Mouse (Mus musculus) lung, embryonic 15.5 days (tissue): ENCODE measurements around the gene Poc1b. TPM values are rescaled to one million over a fixed set of nuclear protein-coding genes. Genes with fewer than 3 reads are reported as not detected.

Experiments used
- ATAC-seq: fragments of 200-750 bp; cut with Nextera tagmentation; 2 replicates; pipeline ENCODE4 v1.8.0; 2017; ENCODE audit warnings: moderate number of reproducible peaks, borderline replicate concordance; ENCODE audit not compliant: low FRiP score, low TSS enrichment; ENCODE audit errors: extremely low read depth
- H3K27ac ChIP-seq: fragments of 300-500 bp; sonication (generic); 2 replicates; pipeline ENCODE4 v1.5.1; 2015; ENCODE audit warnings: moderate library complexity, mild to moderate bottlenecking, inconsistent platforms
- H3K27me3 ChIP-seq: fragments of 300-500 bp; sonication (generic); 2 replicates; pipeline ENCODE4 v1.6.1; 2015; ENCODE audit warnings: inconsistent platforms
- H3K36me3 ChIP-seq: fragments of 300-500 bp; sonication (generic); 2 replicates; pipeline ENCODE4 v1.6.1; 2015; ENCODE audit warnings: inconsistent platforms
- H3K4me1 ChIP-seq: fragments of 300-500 bp; sonication (generic); 2 replicates; pipeline ENCODE4 v1.6.1; 2015; ENCODE audit warnings: inconsistent platforms
- H3K4me2 ChIP-seq: fragments of 300-500 bp; sonication (generic); 2 replicates; pipeline ENCODE4 v1.6.1; 2015; ENCODE audit warnings: inconsistent platforms, mild to moderate bottlenecking, moderate library complexity
- H3K4me3 ChIP-seq: fragments of 300-500 bp; sonication (generic); 2 replicates; pipeline ENCODE4 v1.5.1; 2015; ENCODE audit warnings: mild to moderate bottlenecking, inconsistent platforms
- H3K9ac ChIP-seq: fragments of 300-500 bp; sonication (generic); 2 replicates; pipeline ENCODE4 v1.6.1; 2015; ENCODE audit warnings: inconsistent platforms
- H3K9me3 ChIP-seq: fragments of 300-500 bp; sonication (generic); 2 replicates; pipeline ENCODE4 v1.6.1; 2016; ENCODE audit warnings: inconsistent platforms
- WGBS: fragments of 180-500 bp; shearing (Covaris S2); methylation state at CpG from one replicate; pipeline ENCODE4 v1.1.7; 2015; 5-methylcytosine and 5-hydroxymethylcytosine counted together
- polyA plus RNA-seq: library from polyadenylated mRNA; unstranded; fragments of >200 nt; fragmentation: Nextera tagmentation; extraction: Ambion mirVana; gene quantifications from 2 replicates; pipeline ENCODE4 v1.2.1, GENCODE M21; 2015

Poc1b gene
- polyA plus RNA-seq, 1 experiment from 2014 or later = 19.1 TPM

DNA sequence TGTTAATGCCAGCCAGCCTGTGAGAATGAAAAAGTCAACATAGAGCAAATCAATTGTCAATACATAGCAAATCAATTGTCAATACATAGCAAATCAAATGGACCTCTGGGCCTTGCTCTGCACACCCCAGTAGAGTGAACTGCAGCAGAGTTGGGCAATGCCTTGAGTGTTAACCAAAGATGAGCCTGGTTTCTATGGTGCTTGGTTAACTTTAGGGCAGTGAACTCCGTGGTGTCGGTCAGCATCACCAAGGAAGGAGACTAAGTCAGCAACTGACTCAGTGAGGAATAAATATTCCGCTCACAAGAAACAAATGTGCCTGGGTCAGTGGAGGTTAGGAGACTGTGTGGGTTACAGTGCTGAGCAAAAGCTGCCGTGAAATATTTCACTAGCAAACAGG, 72.7 kb downstream of the Poc1b start:
- no peak overlapping the region for H3K4me3 ChIP-seq
- ATAC-seq = no peak
- WGBS = 85% methylated on average over 4 of the region's 4 CpGs

DNA sequence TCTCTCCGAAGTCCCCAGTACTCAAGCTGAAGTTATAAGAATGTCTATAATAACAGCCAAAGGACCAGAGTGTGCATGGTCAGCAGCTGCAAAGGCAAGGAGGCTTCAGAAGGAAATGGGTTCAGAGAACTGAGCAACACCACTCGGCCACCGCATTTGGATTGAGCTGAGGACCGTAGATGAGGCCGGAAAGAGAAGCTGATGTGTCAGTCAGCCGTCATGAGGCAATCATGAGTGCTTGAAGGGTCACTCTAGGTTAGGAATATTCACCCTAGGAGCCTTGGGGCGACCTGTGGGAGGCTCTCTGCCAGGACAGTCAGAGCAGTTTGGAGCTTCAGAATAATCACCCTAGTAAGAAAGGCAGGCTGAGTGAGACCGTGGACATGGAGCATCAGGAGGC, 74.7 kb downstream of the Poc1b start:
- H3K9ac ChIP-seq = no peak overlapping the region
- no peak overlapping the region for H3K4me3 ChIP-seq
- no peak overlapping the region for H3K4me2 ChIP-seq
- 0 out of 2 replicates have a peak, but pooled peaks cover 5% of the 10 kb centered on the region for H3K4me1 ChIP-seq
- no peaks in the 10 kb centered on the region for H3K9me3 ChIP-seq
- H3K27ac ChIP-seq = no peak overlapping the region
- no peaks in the 10 kb centered on the region for H3K36me3 ChIP-seq
- H3K27me3 ChIP-seq = no peaks in the 10 kb centered on the region
- no peak for ATAC-seq
- 86% methylated on average over 8 of the region's 8 CpGs for WGBS

More for the DNA sequence above, 72.7 kb downstream of the Poc1b start:
- no peaks in the 10 kb centered on the region for H3K36me3 ChIP-seq
- H3K4me1 ChIP-seq = 0 out of 2 replicates have a peak, but pooled peaks cover 5% of the 10 kb centered on the region
- no peaks in the 10 kb centered on the region for H3K9me3 ChIP-seq
- H3K4me2 ChIP-seq = no peak overlapping the region
- no peak overlapping the region for H3K27ac ChIP-seq
- no peaks in the 10 kb centered on the region for H3K27me3 ChIP-seq
- no peak overlapping the region for H3K9ac ChIP-seq

DNA sequence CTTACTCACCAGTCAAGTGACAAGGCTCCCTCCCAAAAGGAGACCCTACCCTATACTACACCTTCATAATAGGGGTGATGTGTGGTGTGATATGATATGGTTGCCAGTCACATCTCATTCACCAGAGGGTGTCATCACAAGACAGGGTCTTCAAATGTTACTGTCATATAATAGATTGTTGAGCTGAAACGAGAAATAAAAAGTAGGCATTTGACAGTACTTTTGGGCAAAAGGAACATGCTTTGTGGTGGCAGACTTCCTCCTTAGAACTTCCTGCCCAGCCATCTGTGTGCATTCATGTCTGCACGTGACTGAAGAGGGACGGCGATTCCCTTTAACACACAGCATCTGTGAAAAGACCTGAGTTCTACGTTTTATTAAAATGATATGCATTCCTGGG, 75.3 kb downstream of the Poc1b start:
- Histone ChIP-seq H3K36me3 (no peaks in the 10 kb centered on the region), H3K9ac (no peak overlapping the region), H3K4me3 (no peak overlapping the region), H3K27ac (no peak overlapping the region), H3K4me1 (0 out of 2 replicates have a peak, but pooled peaks cover 4% of the 10 kb centered on the region), H3K9me3 (no peaks in the 10 kb centered on the region), H3K27me3 (no peaks in the 10 kb centered on the region), H3K4me2 (no peak overlapping the region)
- ATAC-seq = no peak
- WGBS = 76% methylated on average over 5 of the region's 5 CpGs

DNA sequence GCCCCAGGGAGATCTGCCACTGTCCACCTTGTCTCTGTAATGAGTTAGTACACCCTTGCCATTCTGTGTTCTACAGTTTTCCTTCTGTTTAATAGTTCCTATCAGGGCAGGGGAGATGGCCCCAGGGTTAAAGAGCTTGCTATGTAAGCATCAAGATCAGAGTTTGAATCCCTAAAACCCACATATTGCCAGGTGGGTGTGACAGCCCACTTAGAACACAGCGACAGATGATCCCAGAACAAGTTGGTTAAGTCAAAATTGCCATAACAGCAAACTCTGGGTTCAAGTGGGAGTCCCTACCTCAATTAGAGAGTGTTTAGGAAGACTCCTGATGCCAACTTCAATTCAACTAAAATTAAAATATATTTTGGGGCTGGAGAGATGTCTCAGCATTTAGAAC, 81.3 kb downstream of the Poc1b start:
- no peaks in the 10 kb centered on the region for H3K4me1 ChIP-seq
- no peaks in the 10 kb centered on the region for H3K27me3 ChIP-seq
- H3K27ac ChIP-seq = no peak overlapping the region
- no peaks in the 10 kb centered on the region for H3K9me3 ChIP-seq
- no peaks in the 10 kb centered on the region for H3K36me3 ChIP-seq
- no peak overlapping the region for H3K4me2 ChIP-seq
- 84% methylated on average over 1 of the region's 1 CpGs for WGBS
- H3K4me3 ChIP-seq = no peak overlapping the region
- no peak overlapping the region for H3K9ac ChIP-seq
- ATAC-seq = no peak

DNA sequence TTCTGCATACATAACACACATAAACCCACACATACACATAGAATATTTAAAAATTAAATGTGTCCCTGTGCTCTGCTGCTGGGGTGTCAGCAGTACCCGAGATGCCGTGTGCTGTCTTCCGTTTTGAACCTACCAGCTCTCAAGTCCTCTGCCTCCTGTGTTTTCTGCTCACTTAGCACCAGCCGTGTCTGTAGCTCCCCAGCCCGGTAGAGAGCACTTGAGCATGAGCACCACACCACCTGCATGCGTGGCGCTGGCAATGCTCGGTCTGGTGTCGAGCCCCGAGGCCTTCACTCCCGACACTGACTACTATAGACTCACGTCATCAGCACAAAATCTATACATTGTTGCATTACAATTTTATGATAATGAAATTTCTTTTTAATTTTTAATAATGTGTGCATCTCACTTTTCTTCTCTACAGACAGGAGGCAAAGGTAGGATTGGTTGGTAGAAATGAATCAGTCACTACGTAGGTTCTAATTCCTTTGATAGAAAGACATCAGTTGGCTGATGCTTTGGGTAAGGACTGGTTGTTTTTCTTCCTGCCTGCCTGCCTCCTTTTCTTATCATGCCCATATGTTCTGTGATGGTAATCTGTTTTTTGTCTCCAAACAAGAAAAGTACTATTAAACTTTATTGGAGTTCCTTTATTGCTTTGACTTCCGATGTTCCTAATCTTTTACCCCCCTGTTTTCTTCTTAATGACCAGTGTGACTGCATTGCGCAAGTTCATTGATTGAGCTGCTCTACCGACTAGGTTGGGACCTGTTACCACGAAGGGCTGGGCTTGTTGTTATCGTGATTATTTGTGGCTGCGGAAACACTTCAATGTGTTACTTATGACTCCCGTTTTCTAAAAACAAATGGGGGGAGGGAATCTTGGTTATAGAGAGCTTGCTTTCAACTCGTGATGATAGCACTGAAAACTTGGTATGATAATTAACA, 82.1 kb downstream of the Poc1b start:
- Histone ChIP-seq H3K27me3 (no peaks in the 10 kb centered on the region), H3K4me2 (no peak overlapping the region), H3K9ac (no peak overlapping the region), H3K9me3 (no peaks in the 10 kb centered on the region), H3K27ac (no peak overlapping the region), H3K36me3 (no peaks in the 10 kb centered on the region), H3K4me1 (no peaks in the 10 kb centered on the region), H3K4me3 (no peak overlapping the region)
- 86% methylated on average over 21 of the region's 21 CpGs for WGBS
- no peak for ATAC-seq

DNA sequence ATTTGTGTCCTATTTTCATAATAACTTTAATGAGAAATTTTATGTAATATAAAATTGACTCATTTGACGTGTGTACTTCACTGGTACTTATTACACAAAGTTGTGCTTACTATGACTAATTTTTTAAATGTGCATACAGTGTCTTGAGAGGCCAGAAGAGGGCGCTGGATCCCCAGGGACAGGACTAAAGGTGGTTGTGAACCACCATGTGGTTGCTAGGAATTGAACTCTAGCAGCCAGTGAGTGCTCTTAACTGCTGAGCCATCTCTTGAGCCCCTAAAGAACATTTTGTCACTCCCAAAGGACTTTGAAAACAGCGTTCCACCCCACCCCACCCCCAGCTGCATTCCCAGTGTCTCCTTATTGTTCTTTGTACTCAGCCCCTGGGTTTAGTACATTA, 84.0 kb downstream of the Poc1b start:
- Histone ChIP-seq H3K4me1 (no peaks in the 10 kb centered on the region), H3K4me3 (no peak overlapping the region), H3K27ac (no peak overlapping the region), H3K27me3 (no peaks in the 10 kb centered on the region), H3K9ac (no peak overlapping the region), H3K9me3 (no peaks in the 10 kb centered on the region), H3K4me2 (no peak overlapping the region), H3K36me3 (no peaks in the 10 kb centered on the region)
- WGBS = 44% methylated on average over 3 of the region's 3 CpGs
- no peak for ATAC-seq

DNA sequence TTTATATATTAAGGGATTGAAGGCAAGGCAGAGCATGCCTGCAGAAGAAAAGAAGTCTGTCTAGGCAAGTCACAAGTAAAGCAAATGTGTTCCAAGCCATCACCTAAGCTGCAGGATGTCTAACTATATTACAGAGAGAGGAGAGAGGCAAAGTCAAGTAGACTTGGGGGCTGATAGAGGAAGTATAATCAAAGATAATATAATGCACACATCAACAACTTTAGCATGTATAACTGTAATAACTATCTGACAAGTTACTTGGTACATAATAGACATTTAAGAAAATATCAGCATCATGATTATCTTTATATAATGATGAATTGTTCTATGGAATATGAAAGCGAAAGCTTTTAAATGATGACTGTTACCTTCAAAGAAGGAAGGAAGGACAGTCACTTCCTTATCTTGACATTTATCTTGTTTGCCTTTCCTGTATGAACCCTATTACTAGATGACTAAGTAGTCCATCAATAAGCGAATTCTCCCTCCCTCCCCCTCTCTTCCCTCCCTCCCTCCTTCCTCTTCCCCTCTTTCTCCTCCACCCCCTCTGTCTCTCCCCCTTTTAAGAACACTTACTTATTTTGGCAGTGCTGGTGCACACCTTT, 87.7 kb downstream of the Poc1b start:
- WGBS = 73% methylated on average over 2 of the region's 2 CpGs

DNA sequence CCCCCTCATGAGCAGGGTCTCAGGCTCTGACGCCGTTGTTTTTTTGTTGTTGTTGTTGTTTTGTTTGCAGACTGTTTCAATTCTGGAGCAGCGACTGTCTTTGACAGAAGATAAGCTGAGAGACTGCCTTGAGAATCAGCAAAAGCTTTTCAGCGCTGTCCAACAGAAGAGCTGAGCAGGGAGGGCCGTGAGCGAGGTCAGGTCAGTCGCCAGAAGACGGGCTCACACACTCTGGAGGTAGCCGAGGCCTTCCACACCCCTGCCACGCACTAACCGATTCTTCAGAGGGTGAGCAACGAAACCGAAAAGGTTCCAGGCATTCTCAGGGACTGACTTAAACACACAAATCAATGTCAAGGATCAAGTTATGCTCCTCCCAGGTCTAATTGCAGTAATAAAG, 89.7 kb downstream of the Poc1b start:
- H3K4me3 ChIP-seq = no peak overlapping the region
- no peak for ATAC-seq
- no peaks in the 10 kb centered on the region for H3K9me3 ChIP-seq
- H3K27ac ChIP-seq = no peak overlapping the region
- H3K36me3 ChIP-seq = peaks cover 6% of the 10 kb centered on the region; the same call in 1 of the 2 replicates
- peaks cover 8% of the 10 kb centered on the region; the same call in 1 of the 2 replicates for H3K4me1 ChIP-seq
- no peak overlapping the region for H3K9ac ChIP-seq
- H3K4me2 ChIP-seq = no peak overlapping the region
- H3K27me3 ChIP-seq = no peaks in the 10 kb centered on the region
- 70% methylated on average over 13 of the region's 13 CpGs for WGBS

More for the DNA sequence above, 87.7 kb downstream of the Poc1b start:
- Histone ChIP-seq H3K27ac (no peak overlapping the region), H3K4me3 (no peak overlapping the region), H3K9me3 (no peaks in the 10 kb centered on the region), H3K9ac (no peak overlapping the region), H3K4me1 (no peaks in the 10 kb centered on the region), H3K4me2 (no peak overlapping the region), H3K36me3 (peaks cover 6% of the 10 kb centered on the region; the same call in 1 of the 2 replicates), H3K27me3 (no peaks in the 10 kb centered on the region)
- no peak for ATAC-seq

DNA sequence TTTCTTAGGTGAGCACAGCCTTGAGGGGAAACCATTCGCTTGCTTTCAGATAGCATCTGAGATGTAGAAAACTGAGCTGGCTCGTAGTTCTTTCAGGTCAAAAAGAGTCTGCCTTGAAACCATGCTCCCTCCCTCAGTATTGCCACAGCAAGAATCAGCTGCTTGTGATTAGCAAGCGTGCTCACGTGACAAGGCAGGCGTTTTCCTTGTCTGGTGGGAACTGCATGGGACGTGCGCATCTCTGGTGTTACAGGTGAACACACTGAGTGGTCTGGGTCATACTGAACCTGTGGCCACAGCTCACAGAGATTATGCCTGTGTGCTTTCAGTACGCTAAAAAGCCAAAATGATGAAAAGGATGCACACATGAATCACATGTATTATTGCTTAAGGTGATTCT, 90.3 kb downstream of the Poc1b start:
- Histone ChIP-seq H3K4me2 (no peak overlapping the region), H3K4me1 (peaks cover 13% of the 10 kb centered on the region), H3K36me3 (peaks cover 6% of the 10 kb centered on the region; the same call in 1 of the 2 replicates), H3K4me3 (no peak overlapping the region), H3K9ac (no peak overlapping the region), H3K27ac (no peak overlapping the region), H3K9me3 (no peaks in the 10 kb centered on the region), H3K27me3 (no peaks in the 10 kb centered on the region)
- 83% methylated on average over 8 of the region's 8 CpGs for whole genome bisulfite sequencing
- ATAC-seq = no peak

DNA sequence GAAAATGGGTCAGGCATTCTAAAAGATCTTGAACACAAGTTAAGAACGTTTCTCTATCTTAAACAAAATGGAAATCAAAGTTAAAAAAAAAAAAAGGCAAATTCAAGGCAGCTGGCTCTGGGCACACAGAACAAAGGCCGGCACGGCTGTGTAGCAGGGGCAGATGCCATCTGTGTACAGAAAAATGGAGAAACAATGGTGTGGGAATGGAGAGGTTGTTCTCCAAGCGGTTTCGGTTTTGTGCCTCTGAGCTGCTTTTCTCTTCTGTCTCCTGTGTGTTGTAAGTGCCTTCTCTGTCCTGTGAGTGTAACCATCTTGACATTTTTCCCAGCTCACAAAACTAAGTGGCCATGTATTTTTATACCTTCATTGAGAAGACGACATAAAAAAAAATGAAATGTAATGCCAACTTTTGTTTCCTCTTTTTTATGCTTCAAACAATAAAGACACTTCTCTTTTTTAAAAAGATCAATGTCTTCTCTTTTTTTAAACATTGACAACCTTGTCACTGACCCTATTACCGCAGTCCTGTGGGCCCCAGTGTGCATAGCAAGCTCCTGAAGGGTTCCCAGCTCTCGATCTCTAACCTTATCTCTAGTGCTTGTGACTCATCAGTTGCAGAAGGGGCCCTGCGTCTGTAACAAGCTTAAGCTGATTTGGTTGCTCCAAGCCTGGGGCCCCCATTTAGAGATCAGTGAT, 90.9 kb downstream of the Poc1b start:
- WGBS = 58% methylated on average over 9 of the region's 9 CpGs
- Histone ChIP-seq H3K4me2 (no peak overlapping the region), H3K36me3 (peaks cover 6% of the 10 kb centered on the region; the same call in 1 of the 2 replicates), H3K9me3 (no peaks in the 10 kb centered on the region), H3K27ac (no peak overlapping the region), H3K4me3 (no peak overlapping the region), H3K27me3 (no peaks in the 10 kb centered on the region), H3K9ac (no peak overlapping the region), H3K4me1 (peaks cover 18% of the 10 kb centered on the region)
- no peak for ATAC-seq

DNA sequence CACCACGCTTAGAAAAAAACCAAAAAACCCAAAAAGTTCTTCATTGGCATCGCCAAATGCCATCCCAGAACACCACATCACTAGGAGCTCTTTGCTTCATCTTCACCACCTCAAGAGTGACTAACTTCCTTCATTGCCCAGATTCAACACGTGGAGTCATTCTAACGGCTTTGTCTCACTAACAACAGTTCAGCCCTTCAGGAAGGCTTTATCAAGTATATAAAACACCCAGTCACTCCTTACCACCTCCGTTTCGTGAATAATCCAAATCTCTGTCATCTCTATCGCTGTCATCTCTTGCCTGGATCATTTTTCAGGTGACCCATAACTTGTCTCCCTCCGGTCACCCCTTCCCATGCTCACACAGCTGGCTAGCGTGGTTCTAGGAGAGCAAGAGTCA, 92.1 kb downstream of the Poc1b start:
- WGBS = 92% methylated on average over 9 of the region's 9 CpGs
- Histone ChIP-seq H3K36me3 (peaks cover 6% of the 10 kb centered on the region; the same call in 1 of the 2 replicates), H3K9me3 (no peaks in the 10 kb centered on the region), H3K4me1 (peaks cover 26% of the 10 kb centered on the region), H3K27ac (no peak overlapping the region), H3K27me3 (no peaks in the 10 kb centered on the region), H3K4me2 (no peak overlapping the region), H3K9ac (no peak overlapping the region), H3K4me3 (no peak overlapping the region)
- ATAC-seq = no peak
